Mouse (Mus musculus): ENCODE measurements around the gene Wdr24.
"Not testable (repeated sequence)": the region's sequence is repeated elsewhere in the genome, so short reads cannot be mapped to it uniquely, and the experiment has no call there.

The Wdr24 gene

DNA sequence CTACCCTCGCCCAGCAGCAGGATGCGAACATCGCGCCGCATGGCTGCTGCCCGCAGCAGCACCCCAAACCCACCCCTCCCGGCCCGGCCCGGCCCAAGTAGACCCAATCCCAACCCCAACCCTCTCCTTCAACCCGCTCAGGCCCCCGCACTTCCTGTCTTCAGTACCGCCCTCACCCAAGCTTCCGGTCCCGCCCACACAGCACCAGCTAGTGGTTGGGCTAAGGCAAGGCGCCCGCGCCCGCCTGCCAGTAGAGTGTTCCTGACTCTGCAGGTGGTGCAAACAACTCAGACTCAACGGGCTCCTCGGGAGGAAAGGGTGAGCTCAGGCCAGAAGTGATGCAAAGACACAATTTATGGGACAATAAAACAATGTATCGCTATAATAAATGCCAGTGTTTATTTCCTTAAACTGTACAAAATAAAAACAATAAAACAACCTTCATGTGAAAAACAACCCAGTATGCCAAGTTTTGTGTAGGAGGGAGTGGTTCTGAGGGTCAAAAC is 21.0 kb downstream of the Wdr24 start, which contains the start of gene Rhot2:
Gene Rhot2 (minus strand): TSS at position 456 of the 506 bp plus-strand sequence.
- DNase-seq (ENCODE audit: low read depth in 2 of 2, low spot score in 2 of 2) = peak; percentile 92 to 96

DNA sequence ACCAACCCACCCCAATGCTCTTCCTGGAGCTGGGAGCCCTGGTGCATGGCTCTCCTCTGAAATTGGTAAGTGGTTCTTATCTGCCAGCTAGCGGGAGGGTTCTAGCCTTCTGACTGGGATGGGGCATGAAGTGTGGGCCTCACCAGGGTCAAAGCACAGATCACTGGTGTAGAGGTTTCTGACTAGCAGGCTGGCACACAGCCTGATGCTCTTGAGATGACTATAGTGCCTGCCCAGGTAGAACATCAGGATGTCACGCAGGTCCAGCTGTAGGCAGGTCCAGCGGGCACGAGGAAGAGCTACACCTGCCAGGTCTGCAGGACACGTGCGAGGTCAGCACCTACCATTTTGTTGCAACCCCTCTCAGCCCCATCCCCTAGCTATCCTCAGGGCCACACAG is 36.8 kb downstream of the Wdr24 start:
- no peak for DNase-seq (ENCODE audit: low read depth in 2 of 2, low spot score in 2 of 2)

DNA sequence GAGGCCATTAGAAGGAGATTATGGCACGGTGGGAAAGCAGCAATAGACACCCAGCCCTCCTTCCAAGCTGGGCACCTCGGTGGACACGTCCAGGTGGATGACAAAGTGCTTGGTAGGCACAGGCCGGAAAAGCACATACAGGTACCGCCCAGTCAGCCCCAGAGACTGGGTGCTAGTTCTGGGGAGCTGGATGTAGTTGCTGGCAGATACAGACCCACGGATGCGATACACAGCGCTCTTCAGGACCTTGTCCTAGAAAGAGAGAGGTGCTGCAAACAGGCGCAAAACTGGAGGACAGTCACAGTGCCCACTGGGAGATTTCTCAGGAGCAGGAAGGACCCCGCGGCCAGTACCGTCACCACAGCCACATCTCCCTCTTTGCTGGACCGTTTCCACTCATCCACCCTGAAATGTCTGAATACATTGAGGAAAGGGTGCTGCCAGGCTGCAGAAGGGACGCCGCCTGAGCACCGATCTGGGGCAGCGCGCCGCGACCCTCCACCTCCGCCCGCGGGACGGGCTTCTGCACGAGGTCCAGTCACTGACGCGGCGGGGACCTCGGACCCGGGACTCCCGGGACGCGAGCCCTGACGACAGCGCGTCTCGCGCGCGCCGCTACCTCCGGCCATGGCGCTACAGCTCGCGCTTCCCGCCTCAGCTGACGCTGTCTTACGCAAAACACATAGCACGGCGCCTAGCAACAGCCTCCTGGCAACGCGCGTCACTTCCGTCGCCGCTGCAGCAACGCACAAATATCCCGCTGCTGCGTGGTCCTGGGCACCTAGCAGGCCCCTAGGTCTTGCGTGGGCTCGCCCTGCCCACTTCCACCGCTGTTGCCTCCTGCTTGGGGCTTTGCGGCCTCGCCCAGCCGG is 37.6 kb downstream of the Wdr24 start, which contains the start of gene Wdr90:
Gene Wdr90 (minus strand): TSS at position 670 of the 872 bp plus-strand sequence.
- peak; percentile 80 to 83 for DNase-seq (ENCODE audit: low read depth in 2 of 2, low spot score in 2 of 2)

DNA sequence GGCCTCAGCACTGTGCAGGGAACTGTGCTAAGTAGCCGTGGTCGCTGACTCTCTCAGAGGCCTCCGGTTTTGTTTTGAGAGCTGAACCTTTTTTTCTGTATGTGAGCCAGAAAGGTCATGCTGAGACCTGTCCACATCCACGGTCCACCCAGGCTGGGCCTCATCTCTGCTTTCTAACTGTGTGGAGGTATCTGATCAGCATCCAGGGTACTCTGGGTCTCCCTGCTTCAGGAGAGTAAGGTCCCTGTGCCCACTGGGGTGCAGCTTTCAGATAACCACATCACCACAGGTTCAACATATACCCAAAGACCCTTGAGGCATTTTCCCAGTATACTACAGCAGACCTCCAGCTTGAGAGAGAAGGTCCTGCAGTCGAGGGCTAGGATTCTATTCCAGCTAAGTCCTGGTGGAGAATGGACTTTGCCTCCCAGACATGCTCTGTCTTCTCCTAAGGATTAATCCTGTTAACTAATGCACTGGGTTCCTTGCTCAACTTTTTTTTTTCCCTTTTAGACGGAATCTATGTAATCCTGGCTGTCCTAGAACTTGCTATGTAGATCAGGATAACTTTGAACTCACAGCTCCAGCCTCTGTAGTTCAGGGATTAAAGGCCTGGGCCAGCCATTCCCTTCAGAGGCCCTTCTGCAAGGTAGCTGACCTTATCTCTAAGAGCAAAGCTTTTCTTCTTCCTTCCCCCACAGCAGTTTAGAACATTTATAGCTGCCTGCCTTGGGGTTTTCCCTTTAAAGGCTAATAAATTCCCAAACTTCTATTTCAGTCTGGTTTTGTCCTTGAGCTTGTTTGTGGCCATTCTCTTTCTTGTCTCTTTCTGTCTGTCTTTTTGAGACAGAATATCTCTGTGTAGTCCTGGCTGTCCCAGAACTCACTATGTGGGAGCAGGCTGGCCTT is 38.5 kb downstream of the Wdr24 start:
- no peak for DNase-seq (ENCODE audit: low read depth in 2 of 2, low spot score in 2 of 2)

DNA sequence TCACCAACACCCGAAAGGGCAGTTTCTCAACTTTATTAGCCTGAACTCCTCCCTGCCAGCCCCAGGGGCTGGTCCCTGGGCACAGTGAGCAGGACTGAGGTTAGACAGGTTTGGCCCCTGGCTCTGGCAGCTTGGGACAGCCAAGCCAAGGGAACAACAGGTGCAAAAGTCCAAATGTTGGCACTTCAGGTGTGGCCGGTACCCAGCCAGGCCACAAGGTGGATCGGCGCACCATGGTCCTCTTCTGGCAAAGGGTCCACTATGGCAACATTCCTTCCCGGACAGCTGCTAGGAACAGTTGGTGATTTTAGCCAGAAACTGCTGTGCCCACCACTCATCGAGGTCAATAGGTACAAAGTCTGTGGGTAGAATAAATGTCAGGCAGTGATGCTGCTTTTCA is 40.3 kb downstream of the Wdr24 start:
- DNase-seq (ENCODE audit: low read depth in 2 of 2, low spot score in 2 of 2) = no peak

DNA sequence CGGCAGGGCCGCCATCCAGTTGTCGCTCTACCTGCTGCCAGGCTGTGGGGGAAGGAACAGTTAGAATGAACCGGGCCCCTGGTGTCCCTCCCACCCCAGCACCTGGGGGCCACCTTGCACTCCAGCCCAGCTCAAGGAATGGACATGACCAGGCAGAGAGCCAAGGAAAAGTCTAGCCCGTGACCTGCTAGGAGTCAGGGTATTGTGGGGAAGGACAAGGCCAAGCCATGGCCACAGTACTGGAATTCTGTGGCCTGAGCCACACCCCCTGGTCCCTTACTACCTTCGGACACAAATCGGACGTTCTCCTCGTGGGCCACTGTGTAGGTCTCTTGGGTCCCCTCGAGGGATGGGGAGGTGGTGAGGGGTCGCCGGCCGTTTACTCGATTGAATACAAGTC is 40.9 kb downstream of the Wdr24 start:
- no peak for DNase-seq (ENCODE audit: low read depth in 2 of 2, low spot score in 2 of 2)

DNA sequence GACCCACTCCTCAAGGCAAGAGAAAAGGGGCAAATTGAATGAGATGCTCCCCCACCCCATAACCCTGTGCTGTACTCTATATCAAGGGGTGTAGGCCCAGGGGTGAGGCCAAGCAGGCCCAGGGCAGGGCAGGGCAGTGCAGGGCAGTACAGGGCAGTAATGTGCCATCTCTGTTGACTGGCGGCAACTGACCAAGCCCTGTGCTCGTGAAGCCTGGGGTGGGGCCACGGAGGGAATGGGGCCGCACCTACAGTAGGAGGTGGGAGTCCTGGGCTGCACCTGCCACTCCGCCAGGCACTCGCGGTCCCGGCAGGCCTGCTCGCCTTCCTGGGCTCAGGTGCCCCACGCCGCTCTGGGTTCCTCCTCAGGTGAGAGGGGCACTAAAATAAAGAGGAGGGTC is 41.9 kb downstream of the Wdr24 start:
- DNase-seq (ENCODE audit: low read depth in 2 of 2, low spot score in 2 of 2) = no peak

DNA sequence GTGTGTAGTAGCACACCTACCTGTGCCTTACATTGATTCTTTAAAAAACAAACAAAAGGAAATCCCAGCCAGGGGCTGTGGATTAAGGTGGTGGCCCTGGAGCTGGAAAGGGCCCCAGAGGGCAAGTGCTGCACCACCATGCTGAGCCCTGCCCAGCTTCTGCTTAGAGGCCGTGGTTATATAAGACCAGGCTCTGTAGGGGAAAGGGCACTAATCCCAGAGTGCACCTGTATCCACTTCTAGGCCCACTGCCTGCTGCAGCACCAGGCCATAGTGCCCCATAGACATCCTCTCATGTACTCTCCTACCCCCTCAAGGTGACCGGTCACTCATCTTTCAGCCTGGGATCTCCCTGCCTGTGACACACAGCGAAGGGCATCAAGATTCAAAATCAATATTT is 42.7 kb downstream of the Wdr24 start:
- no peak for DNase-seq (ENCODE audit: low read depth in 2 of 2, low spot score in 2 of 2)

DNA sequence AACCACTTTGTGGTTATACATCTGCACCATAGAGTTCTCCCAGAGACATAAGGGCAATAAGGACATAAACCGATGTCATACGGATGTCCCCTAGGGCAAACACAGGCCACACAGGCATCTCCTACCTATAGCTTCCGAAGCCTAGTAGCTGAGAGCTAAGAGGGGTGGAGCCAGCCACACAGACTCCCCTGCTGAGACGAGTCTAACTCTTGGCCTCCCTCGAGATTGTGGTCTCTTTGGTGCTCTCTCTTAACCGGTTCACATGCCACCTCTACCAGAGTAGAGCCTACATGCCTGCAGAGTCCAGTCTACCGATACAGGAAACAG is 44.0 kb downstream of the Wdr24 start:
- peak; percentile 21 to 31 for DNase-seq (ENCODE audit: low read depth in 2 of 2, low spot score in 2 of 2)

DNA sequence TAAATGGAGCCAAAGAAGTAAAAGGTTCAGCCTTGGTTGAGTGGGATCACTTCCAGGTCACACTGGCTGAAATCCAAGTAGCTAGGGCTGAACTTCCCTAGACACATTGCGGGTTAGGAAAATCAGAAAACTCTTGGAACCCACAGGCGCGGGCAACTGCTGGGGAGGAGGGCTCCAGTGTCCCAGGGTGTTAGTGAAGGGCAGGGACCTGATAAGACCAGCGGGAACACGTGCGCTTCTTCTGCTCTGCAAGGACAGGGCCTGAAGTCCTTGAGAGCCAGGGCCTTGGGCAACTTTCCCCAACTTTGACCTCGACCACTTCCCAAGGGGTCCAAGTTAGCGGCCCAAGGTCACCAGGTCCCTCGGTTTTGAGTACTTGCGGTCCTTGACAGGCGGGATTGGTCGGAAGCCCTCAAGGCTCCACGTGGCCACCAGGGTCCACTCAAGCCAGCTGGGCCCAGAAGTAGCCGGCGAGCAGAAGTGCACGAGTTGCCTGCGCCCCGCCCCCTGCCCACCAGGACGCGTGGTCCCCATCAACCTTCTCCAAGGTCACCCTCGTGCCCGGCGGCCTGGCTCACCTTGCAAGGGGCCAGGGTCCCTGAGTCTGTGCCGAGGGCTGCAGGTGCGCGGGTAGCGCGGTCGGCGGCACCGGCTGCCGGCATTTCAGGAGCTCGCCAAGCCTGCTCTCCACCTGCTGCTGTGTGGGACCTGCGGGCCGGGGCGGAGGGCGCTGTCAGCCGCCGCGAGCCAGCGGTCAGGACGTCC is 44.6 kb downstream of the Wdr24 start:
- DNase-seq (ENCODE audit: low read depth in 2 of 2, low spot score in 2 of 2) = no peak

DNA sequence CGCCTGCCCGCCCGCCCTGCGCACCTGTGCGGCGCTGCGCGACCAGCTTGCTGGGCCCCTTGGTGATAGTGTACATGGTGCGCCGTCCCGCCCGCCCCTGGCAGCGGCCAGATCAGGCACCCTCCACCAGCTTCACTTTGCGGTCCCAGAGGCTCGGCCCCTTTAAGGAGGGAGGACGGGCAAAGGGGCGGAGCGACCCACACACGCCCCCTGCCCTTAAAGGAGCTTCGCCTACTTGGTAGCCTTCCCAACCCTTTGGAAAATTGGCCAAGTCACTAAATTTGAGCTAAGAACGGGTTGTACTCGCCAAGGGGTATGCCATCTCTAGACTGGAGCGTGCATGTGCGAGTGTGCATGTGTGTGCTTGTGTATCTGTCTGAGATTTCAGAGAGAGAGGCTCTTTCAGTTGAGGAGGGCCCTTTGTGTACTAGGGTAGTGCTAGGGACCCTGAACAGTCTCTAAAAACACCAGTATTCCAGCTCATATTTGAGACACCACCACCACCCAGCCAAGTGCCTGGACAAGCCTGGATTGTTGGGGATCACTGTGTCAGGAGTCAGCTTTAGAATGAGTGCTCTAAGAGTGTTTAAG is 45.3 kb downstream of the Wdr24 start, which contains the start of gene Mcrip2:
Gene Mcrip2 (minus strand): TSS at position 164 of the 591 bp plus-strand sequence.
- peak; percentile 41 to 46 for DNase-seq (ENCODE audit: low read depth in 2 of 2, low spot score in 2 of 2)

DNA sequence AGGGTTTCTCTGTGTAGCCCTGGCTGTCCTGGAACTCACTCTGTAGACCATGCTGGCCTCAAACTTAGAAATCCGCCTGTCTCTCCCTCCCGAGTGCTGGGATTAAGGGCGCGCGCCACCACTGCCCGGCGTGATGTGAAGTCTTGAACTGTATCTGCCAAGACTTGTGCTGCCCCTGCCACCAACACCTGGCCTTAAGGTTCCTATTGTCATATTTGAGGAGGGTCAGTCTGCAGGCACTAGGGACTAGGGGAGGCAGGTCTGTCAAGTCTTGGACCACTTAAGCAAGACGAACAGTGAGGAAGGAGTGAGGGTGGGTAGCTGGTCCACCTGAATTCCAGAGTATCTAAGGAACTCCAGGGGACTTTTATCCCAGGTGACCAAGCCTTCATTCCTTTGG is 46.1 kb downstream of the Wdr24 start:
- no peak for DNase-seq (ENCODE audit: low read depth in 2 of 2, low spot score in 2 of 2)

DNA sequence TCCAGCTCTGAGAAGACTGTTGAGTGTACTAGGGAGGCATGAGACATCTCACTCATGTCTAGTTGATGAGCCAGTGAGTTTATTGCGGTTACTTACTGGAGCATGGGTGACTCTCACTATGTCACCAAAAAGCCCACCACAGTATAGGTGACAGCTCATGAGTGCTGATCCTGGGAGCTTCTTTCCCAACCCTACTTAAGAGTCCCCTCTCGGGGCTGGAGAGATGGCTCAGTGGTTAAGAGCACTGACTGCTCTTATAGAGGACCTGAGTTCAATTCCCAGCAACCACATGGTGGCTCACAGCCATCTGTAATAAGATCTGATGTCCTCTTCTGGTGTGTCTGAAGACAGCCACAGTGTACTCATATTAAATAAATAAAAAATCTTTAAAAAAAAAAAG is 46.5 kb downstream of the Wdr24 start:
- no peak for DNase-seq (ENCODE audit: low read depth in 2 of 2, low spot score in 2 of 2)

DNA sequence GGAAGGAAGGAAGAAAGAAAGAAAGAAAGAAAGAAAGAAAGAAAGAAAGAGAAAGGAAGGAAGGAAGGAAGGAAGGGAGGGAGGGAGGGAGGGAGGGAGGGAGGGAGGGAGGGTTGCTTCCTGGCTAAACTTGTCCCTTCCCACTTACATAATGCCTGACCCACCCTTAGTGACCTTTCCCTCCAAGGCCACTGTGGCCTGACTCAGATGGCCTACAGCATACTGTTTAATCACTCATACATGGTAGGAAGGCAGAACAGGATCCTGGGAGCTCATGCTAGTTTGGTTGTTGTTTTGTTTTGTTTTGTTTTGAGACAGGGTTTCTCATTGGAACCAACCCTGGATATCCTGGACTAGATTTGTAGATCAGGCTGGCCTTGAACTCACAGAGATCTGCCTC is 48.1 kb downstream of the Wdr24 start:
- DNase-seq (ENCODE audit: low read depth in 2 of 2, low spot score in 2 of 2) = not testable (repeated sequence)

DNA sequence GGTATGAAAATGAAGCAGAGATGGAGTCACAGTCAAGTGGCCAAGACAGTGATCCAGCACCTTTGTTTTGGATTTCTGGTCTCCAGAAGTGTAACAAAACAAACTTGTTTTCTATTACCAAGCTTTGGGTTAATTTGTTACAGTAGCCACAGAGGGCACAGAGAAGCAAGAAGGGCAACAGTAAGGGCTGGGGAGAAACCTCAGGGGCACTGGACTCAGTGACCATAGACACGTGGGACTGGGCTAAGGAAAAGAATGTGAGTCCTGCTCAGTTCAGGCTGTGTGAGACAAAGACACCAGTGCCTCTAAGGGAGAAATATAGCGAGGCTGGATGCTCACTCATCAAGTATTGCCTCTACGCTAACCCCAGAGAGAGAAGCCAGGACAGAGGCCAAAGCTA is 49.2 kb downstream of the Wdr24 start:
- no peak for DNase-seq (ENCODE audit: low read depth in 2 of 2, low spot score in 2 of 2)

DNA sequence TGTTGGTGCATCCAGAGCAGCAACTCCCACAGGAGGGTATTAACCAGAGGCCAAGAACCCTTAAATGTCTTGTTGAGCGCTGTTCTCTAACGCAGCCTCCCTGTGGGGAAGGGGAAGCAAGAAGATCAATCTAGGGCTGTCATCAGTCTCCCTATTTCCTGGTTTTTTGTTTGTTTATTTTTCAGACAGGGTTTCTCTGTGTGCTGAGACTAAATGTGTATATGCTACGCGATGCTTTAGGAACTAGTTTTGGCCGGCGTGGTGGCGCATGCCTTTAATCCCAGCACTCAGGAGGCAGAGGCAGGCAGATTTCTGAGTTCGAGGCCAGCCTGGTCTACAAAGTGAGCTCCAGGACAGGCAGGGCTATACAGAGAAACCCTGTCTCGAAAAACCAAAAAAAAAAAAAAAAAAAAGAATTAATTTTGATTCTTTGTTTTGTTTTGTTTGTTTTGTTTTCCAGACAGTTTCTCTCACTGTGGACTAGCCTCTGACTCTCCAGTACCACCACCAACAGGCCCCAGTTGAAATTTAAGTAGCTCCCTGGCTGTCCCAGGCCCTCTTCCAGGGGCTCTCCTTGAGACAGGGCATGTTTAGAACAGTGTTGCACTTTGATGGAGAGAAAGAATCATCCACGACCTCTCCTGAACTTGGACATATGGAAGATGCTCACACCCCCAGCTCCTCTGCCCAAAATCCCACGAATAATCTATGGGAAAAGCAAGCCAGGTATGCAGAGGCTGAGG is 50.1 kb downstream of the Wdr24 start:
- no peak for DNase-seq (ENCODE audit: low read depth in 2 of 2, low spot score in 2 of 2)

DNA sequence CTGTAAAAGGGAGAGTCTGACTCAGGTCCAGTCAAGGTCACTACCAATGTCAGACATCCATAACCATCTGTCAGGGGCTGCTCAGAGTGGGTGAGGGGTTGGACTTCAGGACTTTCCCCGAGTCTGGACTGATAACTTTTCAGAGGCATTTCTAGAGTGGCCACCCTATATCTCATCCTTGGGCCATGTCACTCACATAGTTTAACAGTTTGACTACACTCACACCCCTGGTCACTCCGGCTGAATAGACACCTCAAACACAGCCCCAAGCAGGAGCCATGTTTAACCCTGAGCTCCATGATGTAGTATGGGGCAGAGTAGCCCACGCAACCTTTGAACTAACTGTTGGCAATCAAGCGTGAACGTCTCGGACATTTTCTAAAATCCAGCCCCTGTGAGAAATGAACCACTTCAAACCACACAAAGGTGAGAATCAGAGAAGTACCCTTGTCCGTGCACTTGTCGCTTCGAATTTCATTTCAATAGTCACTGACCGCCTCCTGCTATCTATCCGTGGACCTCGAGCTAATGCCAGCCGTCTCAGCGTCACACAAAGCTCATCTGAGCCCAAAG is 50.8 kb downstream of the Wdr24 start:
- no peak for DNase-seq (ENCODE audit: low read depth in 2 of 2, low spot score in 2 of 2)

DNA sequence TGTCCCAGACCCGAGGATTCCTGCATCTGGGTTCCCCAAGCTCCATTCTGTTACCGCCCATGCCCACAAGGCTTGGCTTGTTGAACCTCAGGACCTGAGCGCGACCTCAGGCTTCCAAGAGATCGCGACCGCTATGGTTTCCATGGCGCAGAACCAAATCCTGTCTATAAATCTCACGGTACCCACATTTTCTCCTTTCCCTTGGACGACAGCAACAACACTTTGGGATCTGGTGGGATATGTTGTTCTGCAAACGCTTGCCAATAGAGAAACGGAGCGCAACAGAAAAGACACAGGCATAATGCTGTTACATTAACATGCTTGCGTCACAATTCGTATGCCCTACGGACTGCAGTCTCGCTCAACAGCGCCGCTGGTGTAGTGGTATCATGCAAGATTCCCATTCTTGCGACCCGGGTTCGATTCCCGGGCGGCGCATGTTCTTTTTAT is 51.3 kb downstream of the Wdr24 start, which contains the start of gene Mettl26:
Gene Mettl26 (plus strand): TSS at position 354 of the 450 bp plus-strand sequence.
- peak; percentile 98 for DNase-seq (ENCODE audit: low read depth in 2 of 2, low spot score in 2 of 2)

Measured in CD8-positive naive resting alpha-beta T cell, adult 2 months (primary cell).